Mouse (Mus musculus) gastrocnemius, postnatal 36 days (tissue): ENCODE data around the gene H1foo. TPM values are rescaled to one million over a fixed set of nuclear protein-coding genes. Genes with fewer than 3 reads are reported as not detected.

Experiments used
- DNase-seq, 2 experiments: peaks; one replicate each; pipeline ENCODE4 v3.0.0; 2022
- intact Hi-C: fragments of 180-260 bp; cut with DNase I; formaldehyde crosslinking; loops from one replicate; pipeline ENCODE4 v1.15.1; 2025
- total RNA-seq, 2 experiments: library from RNA; stranded (reverse); gene quantifications; 2 replicates each; pipeline ENCODE4 v1.2.3; 2021

H1foo gene
- total RNA-seq, 2 experiments from 2014 or later = not detected

GRCm38 (mm10) chr6:115977810-115978209 lies 33.1 kb downstream of the H1foo start:
- no peak for DNase-seq

DNA sequence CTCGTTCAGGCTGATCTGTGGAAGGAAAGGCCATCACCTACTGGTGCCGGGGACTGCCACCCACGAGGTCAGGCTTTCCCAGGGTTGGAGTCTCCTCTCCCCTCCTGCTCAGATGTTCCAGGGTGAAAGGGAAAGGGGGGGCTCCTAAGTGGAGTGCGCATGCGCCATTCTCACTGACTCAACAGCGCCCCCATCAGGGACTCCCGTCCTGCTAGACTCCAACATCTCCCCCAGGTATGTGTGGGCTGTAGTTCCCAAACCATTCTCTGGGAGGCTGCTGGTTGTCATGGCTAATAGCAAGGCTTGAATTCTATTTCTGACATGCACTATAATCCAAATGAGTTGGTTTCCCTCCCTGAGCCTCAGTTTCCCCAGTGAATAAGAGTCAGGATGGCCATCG lies 33.9 kb downstream of the H1foo start:
- no peak for DNase-seq

More at GRCm38 (mm10) chr6:115977810-115978209, 33.1 kb downstream of the H1foo start:
- intact Hi-C loops = no loop called here

GRCm38 (mm10) chr6:115982889-115983288 lies 38.2 kb downstream of the H1foo start:
- intact Hi-C loops = no loop called here

More for the DNA sequence above, 33.9 kb downstream of the H1foo start:
- intact Hi-C loops = no loop called here

DNA sequence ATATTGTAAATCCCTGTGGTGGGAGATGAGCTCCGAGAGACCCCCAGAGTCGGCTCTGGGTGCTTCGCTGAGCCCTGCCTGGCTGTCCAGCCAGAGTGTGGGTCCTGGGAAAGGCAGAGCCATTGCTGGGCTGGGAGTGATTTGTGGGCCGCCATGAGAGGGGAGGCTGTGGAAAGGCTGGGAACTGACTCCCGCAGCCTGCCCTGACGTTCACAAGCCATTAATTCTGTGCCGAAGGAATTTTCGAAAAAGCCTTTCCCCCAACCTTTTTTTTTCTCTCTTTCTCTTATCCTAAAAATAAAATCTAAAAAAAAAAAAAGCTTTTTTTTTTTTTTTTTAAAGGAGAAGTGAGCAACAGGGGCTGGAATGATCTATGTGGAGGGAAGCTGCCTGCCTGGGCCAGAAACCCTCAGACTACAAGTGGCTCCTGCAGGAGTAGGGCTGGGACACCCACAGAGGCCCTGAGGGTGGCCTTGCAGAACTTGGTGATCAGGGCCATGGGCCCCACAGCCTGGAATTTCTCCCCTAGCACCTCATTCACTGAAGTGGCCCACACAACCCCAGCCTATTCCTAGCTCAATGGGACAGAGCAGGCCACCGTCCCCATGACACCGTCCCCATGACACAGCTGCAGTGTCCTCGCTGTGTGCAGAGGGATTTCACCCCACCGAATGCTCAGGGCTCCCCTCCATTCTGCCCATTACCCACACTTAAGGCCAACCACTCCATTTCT lies 38.7 kb downstream of the H1foo start:
- DNase-seq = no peak
- intact Hi-C loops = no loop called here

More at GRCm38 (mm10) chr6:115982889-115983288, 38.2 kb downstream of the H1foo start:
- DNase-seq = no peak

DNA sequence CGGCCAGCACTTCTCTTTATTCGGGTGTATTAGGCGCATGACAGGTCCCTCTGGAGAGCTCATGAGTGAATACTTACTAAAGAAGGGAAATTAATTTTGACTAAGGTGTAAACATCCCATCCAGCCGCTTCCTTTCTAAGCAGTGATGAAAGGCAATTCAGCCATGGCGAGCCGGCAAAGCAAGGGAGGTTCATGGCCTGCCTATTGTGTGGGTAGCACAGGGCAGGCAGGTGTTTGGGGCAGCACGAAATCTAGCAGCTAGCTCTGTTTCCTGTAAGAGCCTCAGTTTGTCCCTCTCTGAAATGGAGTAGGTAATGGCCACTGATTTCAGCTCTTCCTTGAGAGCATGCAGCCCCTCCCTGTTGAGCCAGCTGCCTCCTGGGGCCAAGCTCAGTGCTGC lies 39.8 kb downstream of the H1foo start:
- DNase-seq = no peak
- intact Hi-C loops = no loop called here

GRCm38 (mm10) chr6:115985622-115986021 lies 40.9 kb downstream of the H1foo start:
- intact Hi-C loops = no loop called here
- DNase-seq = no peak

DNA sequence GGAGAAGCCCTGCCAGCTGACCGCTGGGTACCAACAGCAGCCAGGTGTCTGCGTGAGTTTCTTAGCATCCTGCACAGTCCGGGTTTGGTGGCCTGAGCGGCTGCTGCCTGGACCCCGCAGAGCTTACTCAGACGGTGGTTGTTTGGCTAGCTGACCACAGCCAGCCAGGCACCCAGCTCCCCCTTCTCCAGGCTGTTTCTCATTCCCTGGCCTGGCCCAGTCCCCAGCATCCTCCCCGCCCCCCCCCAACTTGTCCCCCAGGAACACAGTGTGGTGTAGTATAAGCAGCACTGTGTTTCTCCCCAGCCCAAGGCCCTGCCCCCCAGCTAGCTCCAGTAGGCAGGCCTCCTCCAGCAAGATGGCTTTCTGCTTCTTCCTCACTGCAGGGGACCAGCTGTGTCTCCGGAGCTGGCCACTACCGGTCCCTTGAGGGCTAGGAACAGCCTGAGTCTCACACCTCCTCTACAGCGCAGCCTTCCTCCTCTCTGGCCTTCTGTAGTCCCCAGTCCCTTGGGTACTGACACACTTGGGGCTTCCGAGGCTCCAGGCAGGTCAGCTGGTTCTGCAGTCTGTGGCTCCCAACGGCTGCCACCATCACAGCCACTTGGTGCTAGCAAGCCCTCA lies 41.8 kb downstream of the H1foo start:
- intact Hi-C loops = no loop called here
- DNase-seq = no peak

DNA sequence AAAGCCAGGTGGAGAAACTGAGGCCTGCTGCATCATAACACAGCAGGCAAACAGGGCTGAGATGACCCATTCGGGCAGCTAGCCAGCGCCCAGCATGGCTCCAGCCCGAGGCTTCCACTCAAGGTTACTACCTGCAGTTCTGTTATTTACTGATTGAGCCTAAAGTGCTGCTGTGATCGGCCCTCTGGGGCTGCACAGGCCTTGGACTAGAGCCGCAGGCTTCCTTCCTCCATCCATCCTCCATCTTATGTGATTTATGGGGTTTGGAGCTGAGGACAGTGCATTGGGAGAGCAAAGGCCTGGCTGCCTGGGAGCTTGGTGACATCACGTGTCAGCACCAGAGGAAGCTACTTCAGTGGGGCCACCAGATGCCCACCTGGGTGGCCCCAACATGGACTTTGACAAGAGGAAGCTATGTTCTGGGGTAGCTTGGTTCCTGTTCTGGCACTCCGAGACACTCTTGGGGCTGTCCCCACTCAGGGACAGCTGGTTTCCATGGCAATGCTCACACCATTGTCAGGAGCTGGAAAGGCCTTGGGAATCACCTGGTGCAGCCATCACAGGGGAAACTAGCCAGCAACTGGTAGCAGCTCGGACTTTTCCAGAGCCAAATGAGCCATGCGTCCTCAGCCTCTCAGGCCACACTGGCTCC lies 42.5 kb downstream of the H1foo start:
- intact Hi-C loops = no loop called here

DNA sequence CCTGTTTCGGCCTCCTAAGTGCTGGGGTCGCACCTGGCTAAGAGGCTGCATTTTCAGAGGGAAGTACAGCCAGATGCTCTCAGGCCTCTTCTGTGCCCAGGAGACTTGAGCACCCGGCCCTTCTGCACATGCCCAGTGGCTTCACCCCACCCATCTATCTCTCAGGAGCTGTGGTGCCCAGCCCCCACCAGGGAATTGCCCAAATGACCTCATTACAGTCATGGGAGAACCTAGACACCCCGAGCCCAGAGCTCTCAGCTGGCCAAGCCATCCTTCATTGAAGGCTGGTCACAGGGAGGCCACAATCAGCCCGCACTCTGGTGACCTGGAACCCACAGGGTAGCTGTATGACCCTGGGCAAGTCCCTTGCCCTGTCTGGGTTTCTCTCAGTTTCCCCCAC lies 44.3 kb downstream of the H1foo start:
- no peak for DNase-seq

More for the DNA sequence above, 42.5 kb downstream of the H1foo start:
- no peak for DNase-seq

DNA sequence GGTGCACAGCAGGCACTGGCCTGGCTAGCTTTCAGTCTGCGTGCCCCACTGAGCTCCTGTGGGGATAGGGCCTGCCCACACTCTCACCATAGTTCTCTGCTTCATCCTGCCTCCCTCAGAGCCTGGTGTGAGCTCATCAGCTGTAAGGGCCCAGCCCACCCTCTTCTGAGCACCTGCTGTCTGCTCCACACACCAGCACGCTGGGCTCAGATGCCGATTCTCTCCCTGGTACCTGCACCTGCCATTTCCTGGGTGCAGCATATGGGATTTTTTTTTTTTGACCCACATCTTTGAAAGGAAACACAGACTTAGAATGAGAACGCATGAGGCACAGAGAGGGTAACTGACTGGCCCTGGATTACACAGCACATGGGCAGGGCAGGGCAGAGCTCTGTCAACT lies 44.9 kb downstream of the H1foo start:
- intact Hi-C loops = loop anchor here (5.0 kb wide), 1 partner anchor 32 kb away; no protein-coding TSS in a partner anchor
- DNase-seq = no peak

More for the DNA sequence above, 44.3 kb downstream of the H1foo start:
- intact Hi-C loops = no loop called here

GRCm38 (mm10) chr6:115990056-115990455 lies 45.3 kb downstream of the H1foo start:
- intact Hi-C loops = loop anchor here (5.0 kb wide), 1 partner anchor 33 kb away; no protein-coding TSS in a partner anchor

GRCm38 (mm10) chr6:115990479-115990878 lies 45.7 kb downstream of the H1foo start:
- intact Hi-C loops = loop anchor here (5.0 kb wide), 1 partner anchor 33 kb away; no protein-coding TSS in a partner anchor
- DNase-seq = no peak

More at GRCm38 (mm10) chr6:115990056-115990455, 45.3 kb downstream of the H1foo start:
- no peak for DNase-seq

DNA sequence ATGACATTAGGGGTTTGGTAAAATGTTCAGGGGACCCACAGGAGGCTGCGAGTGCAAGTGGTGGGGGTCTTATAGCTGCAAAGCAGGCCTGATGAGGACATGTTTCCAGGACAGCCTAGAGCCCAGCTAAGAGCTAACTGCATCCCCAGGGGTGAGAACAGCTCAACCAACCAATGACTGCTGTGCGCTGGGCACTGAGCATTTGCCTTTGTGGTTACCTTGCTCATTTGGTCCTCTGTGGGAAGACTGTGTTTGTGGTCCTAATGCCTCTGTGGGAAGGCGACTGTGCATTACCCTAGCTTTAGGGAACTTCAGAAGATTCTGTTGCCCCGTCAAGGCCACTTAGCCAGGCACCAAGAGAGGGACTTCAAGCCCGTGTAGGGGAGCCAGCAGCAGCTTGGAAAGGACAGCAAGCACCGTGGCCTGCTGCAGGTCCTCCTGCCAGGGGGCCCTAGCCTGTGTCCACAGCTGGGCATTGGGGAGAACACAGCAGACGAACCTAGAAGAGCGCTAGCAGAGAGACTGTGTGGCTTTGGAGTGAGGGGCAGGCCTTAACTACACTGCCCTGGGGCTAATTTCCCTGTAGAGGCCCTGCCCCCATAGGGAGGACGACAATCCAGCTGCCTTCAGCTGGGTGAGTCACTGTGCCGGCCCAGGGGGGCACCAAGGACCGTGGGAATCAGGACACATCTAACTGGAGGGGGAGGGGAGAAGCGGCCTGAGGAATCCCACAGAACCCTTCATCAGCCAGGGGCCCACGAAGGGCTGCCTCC lies 46.6 kb downstream of the H1foo start:
- intact Hi-C loops = loop anchor here (5.0 kb wide), 1 partner anchor 34 kb away; no protein-coding TSS in a partner anchor
- DNase-seq = no peak

DNA sequence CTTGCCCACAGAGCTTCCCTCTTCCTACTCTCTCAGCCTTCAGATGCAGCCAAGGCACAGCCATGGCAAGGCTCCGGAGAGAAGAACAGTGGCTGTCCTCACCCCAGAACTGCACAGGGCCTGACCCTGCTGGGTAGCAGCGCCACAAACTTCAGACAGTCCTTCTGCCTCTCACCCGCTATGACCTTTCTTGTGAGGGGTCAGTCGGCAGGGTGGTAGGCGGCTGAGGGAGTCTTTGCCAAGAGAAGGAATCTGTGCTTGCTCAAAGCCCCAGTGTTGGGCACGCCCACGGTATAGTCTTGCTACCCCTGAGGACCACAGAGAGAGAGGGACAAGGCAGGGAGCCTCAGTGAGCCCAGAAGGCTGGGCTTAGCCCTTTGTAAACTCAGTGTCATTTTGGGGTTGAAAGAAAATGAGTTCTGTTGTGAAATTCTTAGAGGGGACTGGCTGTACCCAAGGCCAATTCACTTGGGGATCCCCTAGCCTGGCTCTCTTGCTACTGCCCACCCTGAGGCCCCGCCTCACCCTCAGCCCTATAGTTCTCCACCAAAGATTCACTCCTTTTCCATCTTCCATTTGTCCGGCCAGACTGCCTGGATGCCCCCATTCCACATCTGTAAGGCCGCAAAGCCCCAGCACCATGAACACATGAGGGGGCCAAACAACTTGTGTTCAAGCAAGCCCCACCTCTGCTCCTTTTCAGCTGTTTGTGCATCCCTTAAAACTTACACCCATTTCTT lies 47.3 kb downstream of the H1foo start:
- intact Hi-C loops = loop anchor here (5.0 kb wide), 1 partner anchor 35 kb away; no protein-coding TSS in a partner anchor
- DNase-seq = no peak

GRCm38 (mm10) chr6:115992981-115993380 lies 48.2 kb downstream of the H1foo start:
- intact Hi-C loops = loop anchor here (5.0 kb wide), 1 partner anchor 36 kb away; no protein-coding TSS in a partner anchor
- no peak for DNase-seq

- intact Hi-C loops = loop anchor here (5.0 kb wide), 1 partner anchor 36 kb away; no protein-coding TSS in a partner anchor
- DNase-seq = no peak
These were observed 48.9 kb downstream of the H1foo start for GRCm38 (mm10) chr6:115993463-115994145.

- DNase-seq = no peak
- intact Hi-C loops = loop anchor here (5.0 kb wide), 1 partner anchor 37 kb away; no protein-coding TSS in a partner anchor
These were observed 49.6 kb downstream of the H1foo start for GRCm38 (mm10) chr6:115994146-115994876.
